Mouse (Mus musculus) heart, adult 2 months (tissue): ENCODE measurements around the gene H2-M10.6.
"Not testable (repeated sequence)": the region's sequence is repeated elsewhere in the genome, so short reads cannot be mapped to it uniquely, and the experiment has no call there.

Experiments used
- CTCF ChIP-seq: fragments of 200-600 bp; IDR thresholded peaks from 2 replicates; pipeline ENCODE4 v1.8.1; 2022; ENCODE audit warnings: antibody characterized with exemption, mild to moderate bottlenecking, moderate library complexity
- EP300 ChIP-seq: fragments of 200-500 bp; IDR thresholded peaks from 2 replicates; pipeline ENCODE4 v1.6.1; 2011; ENCODE audit warnings: low read depth, low read length, control low read depth; ENCODE audit not compliant: insufficient read depth
- POLR2A ChIP-seq: fragments of 200-500 bp; IDR thresholded peaks from 2 replicates; pipeline ENCODE4 v1.6.1; 2011; ENCODE audit warnings: mild to moderate bottlenecking, low read depth, low read length, control low read depth; ENCODE audit not compliant: insufficient read depth

GRCm38 (mm10) chr17:36799921-36800462 is 12.0 kb upstream of the H2-M10.6 start:
- not testable (repeated sequence) for TF ChIP-seq POLR2A, EP300, CTCF
